Mouse (Mus musculus) kidney, adult 2 months (tissue): ENCODE data around the gene Mmd2. TPM values are rescaled to one million over a fixed set of nuclear protein-coding genes. Genes with fewer than 3 reads are reported as not detected.

Experiments
- DNase-seq: peaks from one replicate; pipeline ENCODE4 v3.0.0; 2021
- H3K27ac ChIP-seq: fragments of 200-500 bp; 2 replicates; pipeline ENCODE4 v1.5.1; 2012; ENCODE audit warnings: low read depth, low read length, control low read depth, inconsistent platforms; ENCODE audit not compliant: insufficient read depth
- H3K27me3 ChIP-seq: fragments of 200-500 bp; replicated peaks from 2 replicates; pipeline ENCODE4 v1.6.1; 2012; ENCODE audit warnings: mild to moderate bottlenecking, moderate library complexity, low read length, inconsistent platforms; ENCODE audit not compliant: control insufficient read depth, insufficient read depth
- H3K36me3 ChIP-seq: fragments of 200-500 bp; 2 replicates; pipeline ENCODE4 v1.6.1; 2012; ENCODE audit warnings: mild to moderate bottlenecking, moderate library complexity, low read length, inconsistent platforms; ENCODE audit not compliant: control insufficient read depth, insufficient read depth
- H3K4me1 ChIP-seq: fragments of 200-500 bp; 2 replicates; pipeline ENCODE4 v1.6.1; 2011; ENCODE audit warnings: low read length; ENCODE audit not compliant: control insufficient read depth, insufficient read depth
- H3K4me3 ChIP-seq: fragments of 200-500 bp; 2 replicates; pipeline ENCODE4 v1.5.1; 2011; ENCODE audit warnings: mild to moderate bottlenecking, low read depth, low read length, control low read depth; ENCODE audit not compliant: insufficient read depth
- CTCF ChIP-seq: fragments of 200-500 bp; conservative IDR thresholded peaks from 2 replicates; pipeline ENCODE4 v1.5.1; 2011; ENCODE audit warnings: low read depth, mild to moderate bottlenecking, control low read depth, low read length, moderate library complexity, mixed read lengths; ENCODE audit not compliant: insufficient read depth, insufficient read length
- POLR2A ChIP-seq: fragments of 200-500 bp; IDR thresholded peaks from one replicate; pipeline ENCODE4 v1.6.1; 2011; ENCODE audit warnings: low read depth, low read length, control low read depth
- WGBS: fragments of 180-500 bp; shearing (Covaris S2); methylation state at CpG from one replicate; pipeline ENCODE4 v1.1.7; 2018; 5-methylcytosine and 5-hydroxymethylcytosine counted together
- polyA plus RNA-seq: library from polyadenylated mRNA; depleted of rRNA; stranded (reverse); fragments of >200 nt; gene quantifications from 2 replicates; pipeline ENCODE4 v1.2.3, GENCODE M21; 2012; rRNA removed

Gene Mmd2
- polyA plus RNA-seq, 1 experiment, result 1.8 TPM

DNA sequence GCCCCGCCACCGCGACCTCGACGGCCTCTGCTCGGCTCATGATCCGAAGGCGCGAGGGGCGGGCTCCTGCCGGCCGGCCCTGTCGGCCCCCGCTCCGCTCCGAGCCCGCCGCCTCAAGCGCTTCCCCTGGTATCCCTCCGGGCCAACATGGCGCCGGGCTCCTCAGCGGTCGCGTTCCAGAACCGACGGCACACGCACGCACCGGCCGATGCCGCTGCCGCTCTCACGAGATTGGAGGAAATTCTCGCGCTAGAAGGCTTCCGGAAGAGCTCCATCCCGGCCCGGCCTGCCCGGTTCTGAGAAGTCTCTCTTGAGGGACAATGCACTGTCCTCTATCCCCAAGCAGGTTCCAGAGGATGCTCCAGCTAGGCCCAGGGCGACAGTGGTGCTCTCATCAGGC lies 78.7 kb downstream of the Mmd2 start, which contains the start of gene Papolb:
Papolb (minus strand) TSS at position 162 of the 400 bp plus-strand sequence.
- no peak for TF ChIP-seq CTCF
- no peak for TF ChIP-seq POLR2A
- 34% methylated on average over 41 of the region's 41 CpGs for WGBS
- H3K4me3 ChIP-seq, result no peak within 1 kb of the TSS

DNA sequence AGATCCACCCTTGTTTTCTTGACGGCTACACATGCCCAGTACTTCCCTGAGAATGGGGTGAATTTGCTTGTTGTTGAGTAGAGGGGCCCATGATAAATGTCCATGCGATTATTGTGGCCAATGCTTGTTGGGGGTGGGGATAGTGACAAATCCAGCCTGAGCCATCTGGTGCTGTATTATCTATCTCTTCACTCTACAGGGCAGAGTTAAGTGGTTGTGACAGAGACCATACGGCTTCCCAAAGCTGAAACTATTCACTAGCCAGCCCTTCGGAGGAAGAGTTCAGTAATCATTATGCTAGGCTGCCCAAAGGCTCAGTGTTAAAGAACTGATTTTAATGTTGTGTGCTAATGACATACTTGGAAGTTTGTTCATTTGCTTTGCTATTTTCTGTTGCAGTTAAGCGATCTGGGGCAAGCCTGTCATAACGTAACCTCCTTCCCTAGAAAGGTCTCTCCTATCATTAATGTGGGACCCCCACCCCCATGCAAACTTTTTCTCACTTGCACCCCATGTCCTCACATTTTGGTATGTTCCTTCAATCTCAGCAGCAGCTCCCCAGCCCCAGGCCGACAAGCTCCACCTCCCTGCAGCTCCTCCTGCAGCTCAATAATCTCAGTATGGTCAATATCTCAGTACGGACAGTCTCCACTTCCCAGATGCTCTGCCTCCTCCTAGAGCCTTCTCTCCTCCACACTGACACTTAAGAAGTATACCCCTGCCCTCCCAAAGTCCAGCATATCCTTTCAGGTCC lies 83.7 kb downstream of the Mmd2 start:
- no peaks in the 10 kb centered on the region for H3K4me1 ChIP-seq
- no peak for DNase-seq
- H3K27ac ChIP-seq, result no peak overlapping the region
- TF ChIP-seq CTCF (no peak), POLR2A (no peak)
- no peaks in the 10 kb centered on the region for H3K36me3 ChIP-seq
- H3K4me3 ChIP-seq, result no peak overlapping the region
- WGBS, result 61% methylated on average over 8 of the region's 8 CpGs
- no peaks in the 10 kb centered on the region; the same call in 1 of the 2 replicates for H3K27me3 ChIP-seq

More for the DNA sequence above, 78.7 kb downstream of the Mmd2 start, which contains the start of gene Papolb:
- H3K27me3 ChIP-seq, result no peaks in the 10 kb centered on the region; the same call in 1 of the 2 replicates
- no peak within 1 kb of the TSS for H3K27ac ChIP-seq
- no peak for DNase-seq
- H3K4me1 ChIP-seq, result no peaks in the 10 kb centered on the region
- H3K36me3 ChIP-seq, result no peaks in the 10 kb centered on the region

DNA sequence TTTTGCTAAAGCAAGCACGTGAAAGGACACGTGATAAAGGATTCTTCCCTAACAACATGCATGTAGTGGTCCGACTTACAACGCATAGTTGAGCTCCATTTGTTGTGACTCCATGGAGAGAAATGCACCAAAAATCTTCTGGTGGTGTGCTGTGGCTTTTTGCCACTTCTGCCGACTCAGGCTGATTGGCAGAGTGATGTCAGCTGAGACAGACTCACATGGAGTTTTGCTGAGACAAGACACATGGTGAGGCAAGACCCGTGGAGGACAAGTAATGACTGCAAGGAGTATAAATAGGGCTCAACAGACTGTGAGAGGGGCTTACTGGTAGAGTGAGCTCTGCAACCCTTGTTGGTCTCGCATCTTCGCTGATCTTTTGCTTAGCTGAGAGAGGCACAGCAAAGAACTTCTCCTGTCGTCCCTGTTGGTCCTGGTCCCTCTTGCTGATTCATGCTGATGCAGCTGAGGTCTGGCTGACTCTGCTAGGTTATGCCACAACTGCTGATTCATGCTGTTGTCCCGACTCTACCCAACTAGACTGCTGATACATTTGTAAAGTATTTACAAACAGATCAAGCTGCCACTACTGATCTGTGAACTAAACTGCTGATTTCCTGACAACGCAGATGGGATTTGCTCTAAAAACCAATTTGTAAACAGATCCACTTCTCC lies 87.3 kb downstream of the Mmd2 start:
- DNase-seq, result no peak
- H3K4me1 ChIP-seq, result no peaks in the 10 kb centered on the region
- no peak overlapping the region for H3K4me3 ChIP-seq
- H3K36me3 ChIP-seq, result no peaks in the 10 kb centered on the region
- 85% methylated on average over 11 of the region's 11 CpGs for WGBS
- TF ChIP-seq CTCF (no peak), POLR2A (no peak)
- H3K27ac ChIP-seq, result no peak overlapping the region
- no peaks in the 10 kb centered on the region for H3K27me3 ChIP-seq

DNA sequence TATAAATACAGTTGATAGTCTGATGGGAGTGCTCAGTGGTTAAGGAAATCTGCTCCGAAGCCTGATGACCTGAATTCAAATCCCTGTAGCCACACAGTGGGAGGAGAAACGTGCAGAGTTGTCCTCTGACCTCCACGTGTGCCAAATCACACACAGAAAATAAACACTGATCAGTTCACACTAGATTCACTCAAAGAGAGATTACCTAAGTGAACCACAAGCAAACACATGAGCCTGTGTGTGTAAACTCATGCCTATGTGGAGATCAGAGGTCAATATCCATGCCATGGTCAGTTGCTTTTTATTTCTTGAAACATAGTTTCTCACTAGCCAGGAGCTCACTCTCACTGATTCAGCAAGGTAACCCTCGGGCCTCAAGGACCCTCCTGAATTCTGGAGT lies 88.2 kb downstream of the Mmd2 start:
- WGBS, result 73% methylated on average over 4 of the region's 4 CpGs
- Histone ChIP-seq H3K36me3 (no peaks in the 10 kb centered on the region), H3K4me1 (no peaks in the 10 kb centered on the region), H3K27ac (no peak overlapping the region), H3K4me3 (no peak overlapping the region), H3K27me3 (no peaks in the 10 kb centered on the region)
- no peak for TF ChIP-seq CTCF
- no peak for TF ChIP-seq POLR2A
- no peak for DNase-seq

DNA sequence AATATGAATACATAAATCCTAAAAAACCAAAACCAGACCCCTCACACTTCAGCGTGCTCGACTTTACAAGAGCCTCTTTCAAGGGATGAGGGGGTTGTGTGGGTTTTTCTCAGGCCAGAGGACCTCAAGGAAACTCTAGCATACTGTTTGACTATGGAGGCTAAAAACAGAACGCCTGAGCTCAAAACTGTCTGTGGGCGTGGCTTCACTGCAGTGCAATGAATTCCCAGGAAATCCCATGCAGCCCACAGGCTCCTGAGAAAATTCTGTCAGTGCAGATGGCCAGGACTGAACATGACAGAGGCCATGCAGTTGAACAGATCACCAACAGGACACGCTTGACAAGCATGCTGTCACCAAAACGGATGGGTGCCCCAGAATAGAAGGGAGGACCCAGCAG lies 89.6 kb downstream of the Mmd2 start:
- H3K27me3 ChIP-seq, result no peaks in the 10 kb centered on the region
- WGBS, result 54% methylated on average over 6 of the region's 6 CpGs
- no peak for DNase-seq
- no peak for TF ChIP-seq POLR2A
- no peak overlapping the region for H3K4me3 ChIP-seq
- H3K27ac ChIP-seq, result no peak overlapping the region
- H3K36me3 ChIP-seq, result no peaks in the 10 kb centered on the region
- no peaks in the 10 kb centered on the region for H3K4me1 ChIP-seq

Other genes starting within 250 kb of the Mmd2 start
- gene Foxk1, start 207.3 kb downstream of the Mmd2 start, polyA plus RNA-seq, result 11.6 and 12.4 TPM in 2 replicates
- gene Ap5z1, start 144.9 kb downstream of the Mmd2 start, polyA plus RNA-seq, result 37.4 and 45.6 TPM in 2 replicates
- 0.03 TPM in 1 of 2 replicates, not detected in the other for gene Papolb, start 78.7 kb downstream of the Mmd2 start, polyA plus RNA-seq
- 0.67 and 0.88 TPM in 2 replicates for gene Radil, start 57.7 kb downstream of the Mmd2 start, polyA plus RNA-seq
- 61.0 and 63.7 TPM in 2 replicates for gene Wipi2, start 18.9 kb upstream of the Mmd2 start, polyA plus RNA-seq
- 0.92 and 1.1 TPM in 2 replicates for gene Slc29a4, start 83.7 kb upstream of the Mmd2 start, polyA plus RNA-seq
- gene Tnrc18, start 208.9 kb upstream of the Mmd2 start, polyA plus RNA-seq, result 32.1 and 40.8 TPM in 2 replicates